Comparison of ENCODE assay signal across 9 mouse cellular contexts in the genomic region with DNA sequence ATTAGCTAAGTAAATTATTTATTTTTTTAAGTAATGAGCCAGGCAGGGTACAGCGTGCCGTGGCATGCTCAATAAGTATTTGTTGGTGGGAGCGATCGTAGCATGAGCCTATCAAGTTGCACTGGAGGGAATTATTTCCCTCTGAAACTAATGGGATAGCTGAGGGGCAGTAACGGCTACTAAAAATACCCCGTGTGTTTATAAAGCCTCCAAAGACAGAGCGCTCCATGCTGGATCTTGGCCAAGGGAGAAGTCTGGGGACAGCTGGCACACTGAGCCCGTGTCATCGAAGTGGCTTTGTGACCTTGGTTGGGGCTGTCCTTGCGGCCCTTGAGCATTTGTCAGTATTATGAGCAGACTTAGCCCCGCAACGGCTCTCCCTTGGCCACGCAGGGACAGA. TPM values are rescaled to one million over a fixed set of nuclear protein-coding genes. Genes with fewer than 3 reads are reported as not detected.
DNase-seq lines count a peak whose midpoint lies in the region; ATAC-seq lines count a peak whose summit lies in the region.
"Had no signal": no experiment of that assay in that cellular context is flagged by ENCODE, and none has a peak within 500 bp of the region (broad histone marks: within the 10 kb centered on the region; RNA-seq: fewer than 3 reads in every experiment).

No protein-coding gene starts in this region.

- H3K27me3 ChIP-seq in heart, embryonic 13.5 days (replicated peaks) = no peaks in the 10 kb centered on the region
- no peaks in the 10 kb centered on the region for H3K27me3 ChIP-seq in lung, embryonic 15.5 days
- no peaks in the 10 kb centered on the region; the same call in 1 of the 2 replicates for H3K27me3 ChIP-seq in forebrain, embryonic 16.5 days (replicated peaks; ENCODE audit: control insufficient read depth, insufficient read depth, low read length)

- H3K4me1 ChIP-seq in heart, embryonic 13.5 days = peaks cover 67% of the 10 kb centered on the region
- peaks cover 19% of the 10 kb centered on the region for H3K4me1 ChIP-seq in lung, embryonic 15.5 days
- peaks cover 8% of the 10 kb centered on the region for H3K4me1 ChIP-seq in forebrain, embryonic 16.5 days (replicated peaks; ENCODE audit: control insufficient read depth, insufficient read depth, low read length)

- DNase-seq in kidney, adult 9 months = peak; percentile 20
- no peak for DNase-seq in kidney, adult 8-10 months
- DNase-seq in cerebellum, adult 9-11 months = peak; percentile 56
- no peak for DNase-seq in embryo, embryonic 10.5 days (ENCODE audit: low spot score)

- WGBS in heart, embryonic 13.5 days = 34% methylated on average over 13 of the region's 13 CpGs
- 29% methylated on average over 13 of the region's 13 CpGs for WGBS in lung, embryonic 15.5 days
- WGBS in forebrain, embryonic 16.5 days = 36% methylated on average over 13 of the region's 13 CpGs

- H3K36me3 ChIP-seq in heart, embryonic 13.5 days = peaks cover 7% of the 10 kb centered on the region; the same call in 1 of the 2 replicates
- H3K36me3 ChIP-seq in lung, embryonic 15.5 days = no peaks in the 10 kb centered on the region
- no peaks in the 10 kb centered on the region for H3K36me3 ChIP-seq in forebrain, embryonic 16.5 days (ENCODE audit: control insufficient read depth, insufficient read depth)

- peak overlapping the region; percentile 72 for H3K9ac ChIP-seq in heart, embryonic 13.5 days
- H3K9ac ChIP-seq in lung, embryonic 15.5 days = no peak overlapping the region
- H3K9ac ChIP-seq in forebrain, embryonic 16.5 days (replicated peaks; ENCODE audit: low read depth, low read length) = no peak overlapping the region

- ATAC-seq in heart, embryonic 13.5 days (ENCODE audit: extremely low read depth, insufficient number of reproducible peaks, low FRiP score, low TSS enrichment) = peak; percentile 52; the same call in 1 of the 2 replicates
- peak; percentile 44; the same call in 1 of the 2 replicates for ATAC-seq in lung, embryonic 15.5 days (ENCODE audit: borderline replicate concordance, extremely low read depth, low FRiP score, low TSS enrichment)
- no peak for ATAC-seq in granulocyte monocyte progenitor cell, adult 5-6 weeks (replicated peaks; ENCODE audit: poor library complexity, severe bottlenecking)
- ATAC-seq in forebrain, embryonic 16.5 days = no peak; the same call in 1 of the 2 replicates

- H3K4me2 ChIP-seq in heart, embryonic 13.5 days = peak overlapping the region; percentile 36
- H3K4me2 ChIP-seq in lung, embryonic 15.5 days = no peak overlapping the region
- no peak overlapping the region for H3K4me2 ChIP-seq in forebrain, embryonic 16.5 days (ENCODE audit: low read length)

- H3K4me3 ChIP-seq in heart, embryonic 13.5 days = no peak overlapping the region
- H3K4me3 ChIP-seq in lung, embryonic 15.5 days = no peak overlapping the region
- no peak overlapping the region for H3K4me3 ChIP-seq in forebrain, embryonic 16.5 days (replicated peaks; ENCODE audit: low read length)

- H3K9me3 ChIP-seq in heart, embryonic 13.5 days = no peaks in the 10 kb centered on the region; the same call in 1 of the 2 replicates
- H3K9me3 ChIP-seq in lung, embryonic 15.5 days = 0 out of 2 replicates have a peak, but pooled peaks cover 4% of the 10 kb centered on the region
- no peaks in the 10 kb centered on the region for H3K9me3 ChIP-seq in forebrain, embryonic 16.5 days (ENCODE audit: control insufficient read depth, low read length)

- H3K27ac ChIP-seq in heart, embryonic 13.5 days (replicated peaks) = peak overlapping the region; percentile 95
- peak overlapping the region; percentile 15; the same call in 1 of the 2 replicates for H3K27ac ChIP-seq in lung, embryonic 15.5 days
- H3K27ac ChIP-seq in forebrain, embryonic 16.5 days (ENCODE audit: low read length) = no peak overlapping the region
- H3K27ac ChIP-seq: macrophage had no signal

RNA-seq across cellular contexts. Expression of gene Parvb, which starts 19.4 kb away (rescaled TPM):
- polyA plus RNA-seq in heart, embryonic 13.5 days (2015; fragmentation: Nextera tagmentation; extraction: Ambion mirVana) = 12.7 and 15.5 TPM in 2 replicates
- polyA plus RNA-seq in lung, embryonic 15.5 days (2015; fragmentation: Nextera tagmentation; extraction: Ambion mirVana) = 4.6 and 5.2 TPM in 2 replicates
- 3.9 and 4.3 TPM in 2 replicates for total RNA-seq in granulocyte monocyte progenitor cell, adult 5-6 weeks (2014; fragmentation: Nextera tagmentation)
- 0.36 and 0.43 TPM in 2 replicates for total RNA-seq in granulocyte monocyte progenitor cell, adult 5-6 weeks (2017)
- polyA plus RNA-seq in forebrain, embryonic 16.5 days (2015; fragmentation: Nextera tagmentation; extraction: Ambion mirVana) = 2.2 and 2.8 TPM in 2 replicates

RNA-seq across cellular contexts. Expression of gene Samm50, which starts 59.2 kb away (rescaled TPM):
- polyA plus RNA-seq in heart, embryonic 13.5 days (2015; fragmentation: Nextera tagmentation; extraction: Ambion mirVana) = 103 and 117 TPM in 2 replicates
- 108 and 111 TPM in 2 replicates for polyA plus RNA-seq in lung, embryonic 15.5 days (2015; fragmentation: Nextera tagmentation; extraction: Ambion mirVana)
- total RNA-seq in granulocyte monocyte progenitor cell, adult 5-6 weeks (2014; fragmentation: Nextera tagmentation) = 51.4 and 66.9 TPM in 2 replicates
- total RNA-seq in granulocyte monocyte progenitor cell, adult 5-6 weeks (2017) = 41.9 and 47.7 TPM in 2 replicates
- 88.5 and 91.8 TPM in 2 replicates for polyA plus RNA-seq in forebrain, embryonic 16.5 days (2015; fragmentation: Nextera tagmentation; extraction: Ambion mirVana)

Comparison
In these comparisons a context has a peak if more than half of its experiments do, and no peak if none do; other contexts are left out.
1. DNase-seq: peak in kidney, adult 9 months (single experiment) and cerebellum, adult 9-11 months (single experiment); none in kidney, adult 8-10 months (0 of 2) and embryo, embryonic 10.5 days (single experiment).
2. ATAC-seq: peak in heart, embryonic 13.5 days (single experiment) and lung, embryonic 15.5 days (single experiment); none in granulocyte monocyte progenitor cell, adult 5-6 weeks (single experiment) and forebrain, embryonic 16.5 days (single experiment).